Mouse (Mus musculus) macrophage (primary cell): ENCODE results near the gene Psapl1. TPM values are rescaled to one million over a fixed set of nuclear protein-coding genes. Genes with fewer than 3 reads are reported as not detected.

Source experiments
- H3K27ac ChIP-seq: fragments of 350-480 bp; formaldehyde crosslinking; 2 replicates; pipeline ENCODE4 v1.9.0; 2021
- H3K36me3 ChIP-seq: fragments of 350-480 bp; formaldehyde crosslinking; 2 replicates; pipeline ENCODE4 v1.9.0; 2021; ENCODE audit errors: inconsistent target
- H3K4me3 ChIP-seq: fragments of 350-480 bp; formaldehyde crosslinking; 2 replicates; pipeline ENCODE4 v1.9.0; 2021; ENCODE audit errors: inconsistent target
- H3K79me2 ChIP-seq: fragments of 350-480 bp; formaldehyde crosslinking; 2 replicates; pipeline ENCODE4 v1.9.0; 2021; ENCODE audit errors: inconsistent target
- WGBS: methylation state at CpG from one replicate; pipeline ENCODE4 v1.1.7; 2026; ENCODE audit warnings: inconsistent platforms; ENCODE audit not compliant: missing documents; 5-methylcytosine and 5-hydroxymethylcytosine counted together
- polyA plus RNA-seq: library from polyadenylated mRNA; stranded (reverse); fragments of 250-400 nt; gene quantifications from 3 replicates; pipeline ENCODE4 v1.2.4, GENCODE M21; 2018; ENCODE audit warnings: inconsistent platforms
- total RNA-seq, 78 experiments: library from RNA; depleted of rRNA; stranded (reverse); fragments of 250-400 nt; gene quantifications; 1 replicate in 9 of 78; 2 replicates in 24 of 78; 3 replicates in 43 of 78; 4 replicates in 2 of 78; pipeline ENCODE4 v1.2.4; 2018; ENCODE audit warnings: inconsistent platforms in 56 of 78

Gene Psapl1
- not detected for total RNA-seq (2018; cell fraction: chromatin; rRNA removed)
- total RNA-seq (2018; cell fraction: cytosol; rRNA removed), result not detected
- not detected for total RNA-seq (2018; cell fraction: nucleus; rRNA removed)
- not detected in 3 replicates for polyA plus RNA-seq

DNA sequence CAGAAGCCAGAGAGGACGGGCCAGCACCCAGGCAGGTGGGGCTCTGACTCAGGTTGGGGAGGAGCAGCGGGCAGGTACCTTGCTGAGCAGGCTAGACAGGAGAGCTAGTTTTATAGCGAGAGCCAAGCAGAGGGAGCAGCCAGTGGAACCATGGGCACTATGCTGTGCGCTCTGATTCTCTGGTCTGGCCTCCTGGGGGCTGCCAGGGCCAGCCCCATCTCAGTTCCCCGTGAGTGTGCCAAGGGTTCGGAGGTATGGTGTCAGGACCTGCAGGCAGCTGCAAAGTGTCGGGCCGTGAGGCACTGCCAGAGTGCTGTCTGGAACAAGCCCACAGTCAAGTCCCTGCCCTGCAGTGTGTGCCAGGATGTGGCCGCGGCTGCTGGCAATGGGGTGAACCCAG is at the start of gene Psapl1:
Gene Psapl1 (plus strand): TSS at position 106 of the 400 bp plus-strand sequence.
- Histone ChIP-seq H3K4me3 (no peak within 1 kb of the TSS), H3K36me3 (no peaks in the 10 kb centered on the region), H3K27ac (no peak within 1 kb of the TSS), H3K79me2 (no peaks in the 10 kb centered on the region)
- WGBS, result 95% methylated on average over 10 of the region's 10 CpGs

DNA sequence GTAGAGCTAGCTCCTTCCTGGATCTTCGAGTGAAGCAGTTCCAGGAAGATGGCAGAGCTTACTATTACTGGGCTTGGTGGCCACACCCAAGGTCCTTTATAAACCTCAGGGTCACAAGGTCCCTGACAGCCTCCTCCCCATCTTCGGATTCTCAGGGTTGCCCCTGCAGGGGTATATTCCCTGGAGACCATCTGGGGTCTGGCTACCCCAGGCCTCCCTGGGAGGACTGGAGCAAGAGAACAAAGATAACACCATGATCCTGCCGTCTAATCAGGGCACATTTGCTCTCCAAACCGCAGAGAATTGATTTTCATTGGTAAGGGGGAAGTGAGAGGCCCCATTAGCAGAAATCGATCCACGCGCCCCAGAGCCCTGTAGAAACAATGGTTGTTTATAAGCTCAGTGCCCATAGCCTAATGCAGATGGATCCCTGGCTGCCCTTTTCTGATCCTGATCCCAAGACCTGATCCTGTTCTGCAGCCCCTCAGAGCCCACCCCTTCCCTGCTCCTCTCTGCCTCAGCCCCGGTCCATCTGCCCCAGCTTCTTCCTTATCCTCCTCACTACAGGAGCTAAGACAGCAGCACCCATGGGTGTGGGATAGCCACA is 48.8 kb upstream of the Psapl1 start:
- no peak overlapping the region for H3K4me3 ChIP-seq
- no peaks in the 10 kb centered on the region for H3K36me3 ChIP-seq
- WGBS, result 68% methylated on average over 8 of the region's 8 CpGs
- H3K79me2 ChIP-seq, result no peaks in the 10 kb centered on the region
- no peak overlapping the region for H3K27ac ChIP-seq

DNA sequence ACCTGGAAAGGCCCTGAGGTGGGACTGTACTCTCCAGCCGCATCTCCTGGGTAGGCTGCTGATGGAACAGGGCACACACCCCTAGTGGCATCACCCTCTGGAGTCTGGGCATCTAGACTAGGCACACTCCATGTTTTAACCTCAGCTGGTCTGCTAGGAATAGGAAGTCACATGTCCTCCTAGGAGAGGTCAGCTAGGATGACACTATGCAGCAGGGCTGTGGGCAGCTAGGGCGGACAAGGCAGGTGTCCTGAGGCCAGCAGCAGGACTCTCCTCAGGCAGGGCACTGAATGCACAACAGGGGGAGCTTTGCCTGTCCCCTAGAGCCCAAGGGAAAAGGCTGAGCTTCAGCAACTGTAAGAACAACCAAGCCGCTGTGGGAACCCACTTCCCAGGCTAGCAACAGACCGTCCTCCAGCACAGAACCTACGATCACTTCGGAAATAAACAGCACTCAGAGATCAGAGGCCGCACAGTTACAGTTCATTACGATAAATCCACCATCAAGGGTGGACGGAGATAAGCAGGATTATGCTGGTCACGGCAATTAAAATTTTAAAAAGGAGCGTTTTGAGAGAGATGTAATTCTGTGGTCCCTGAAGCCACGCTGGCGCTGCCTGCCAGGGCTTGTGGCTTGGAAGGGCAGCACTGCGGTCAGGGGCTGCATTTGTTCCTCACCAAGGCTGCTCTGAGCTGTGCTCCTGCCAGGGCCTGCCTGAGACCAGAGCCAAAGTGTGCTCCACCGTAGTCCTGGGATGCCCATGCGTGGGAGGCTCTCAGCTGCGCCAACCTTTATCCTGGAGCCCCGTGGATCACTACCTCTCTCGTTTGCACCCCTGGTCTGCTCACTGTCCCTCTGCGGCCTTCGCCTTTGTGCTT is 38.2 kb upstream of the Psapl1 start:
- Histone ChIP-seq H3K27ac (no peak overlapping the region), H3K4me3 (no peak overlapping the region), H3K79me2 (no peaks in the 10 kb centered on the region), H3K36me3 (no peaks in the 10 kb centered on the region)
- WGBS, result 87% methylated on average over 21 of the region's 21 CpGs

DNA sequence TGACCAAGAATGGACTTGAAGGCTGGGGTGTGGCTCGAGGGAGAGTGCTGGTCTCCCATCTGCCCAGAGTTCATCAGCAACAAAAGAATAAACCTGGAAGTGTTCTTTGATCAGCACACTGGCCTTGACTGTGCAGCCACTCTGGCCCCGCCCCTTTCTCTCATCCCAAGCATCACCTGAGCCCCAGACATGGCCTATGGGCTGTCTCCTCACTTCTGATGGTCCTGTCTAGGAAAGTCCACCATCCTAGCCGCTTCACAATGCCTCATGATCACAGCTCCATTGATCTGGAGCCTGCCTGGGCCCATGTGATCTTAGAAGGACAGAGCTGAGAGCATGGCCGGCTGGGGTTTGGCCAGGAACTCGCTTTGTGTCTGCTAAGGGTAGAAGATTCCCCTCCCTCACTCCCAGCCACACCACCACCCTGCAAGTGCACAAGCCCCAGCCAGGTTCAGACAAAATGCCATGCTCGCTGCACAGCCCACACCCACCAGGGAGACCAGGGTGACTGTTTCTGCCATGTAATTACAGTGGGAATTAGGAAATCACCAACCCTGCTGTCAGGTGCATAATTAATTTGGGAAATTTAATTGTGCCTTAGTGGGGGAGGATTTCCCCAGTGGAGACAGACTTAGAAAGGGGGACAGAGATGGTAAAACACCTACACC is 37.3 kb upstream of the Psapl1 start:
- Histone ChIP-seq H3K79me2 (no peaks in the 10 kb centered on the region), H3K36me3 (no peaks in the 10 kb centered on the region), H3K4me3 (no peak overlapping the region), H3K27ac (no peak overlapping the region)
- 79% methylated on average over 6 of the region's 6 CpGs for WGBS

DNA sequence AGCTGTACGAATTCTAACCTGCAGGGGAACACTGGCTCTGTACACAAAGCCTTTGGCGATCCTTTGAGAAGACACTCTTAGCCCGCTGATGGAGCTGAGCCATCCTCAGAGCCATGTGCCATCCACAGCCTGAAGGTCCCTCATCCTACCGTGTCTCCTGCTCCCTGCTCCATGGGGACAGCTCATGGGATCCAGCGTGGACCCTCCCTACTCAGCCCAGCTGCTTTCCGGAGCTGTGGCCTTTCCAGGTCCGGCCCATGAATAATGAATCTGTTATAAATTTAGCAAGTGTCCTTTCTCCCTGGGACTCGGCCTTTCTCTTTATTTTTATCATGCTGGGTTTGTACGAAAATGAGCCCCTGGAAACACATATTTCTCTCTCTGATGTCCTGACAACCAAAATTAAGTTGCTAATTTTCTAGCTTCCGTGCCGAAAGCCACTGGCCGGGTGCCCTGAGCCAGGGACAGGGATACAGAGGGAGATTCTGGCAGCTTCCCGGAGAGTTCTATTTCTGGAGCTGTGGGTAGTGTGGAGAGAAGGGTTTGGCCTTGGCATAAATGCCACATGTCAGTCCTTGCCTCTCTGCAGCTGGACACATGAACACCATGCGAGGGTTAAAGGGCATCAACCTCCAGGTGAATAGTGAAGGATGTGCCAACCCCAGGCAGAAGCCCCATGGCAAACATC is 34.7 kb upstream of the Psapl1 start:
- no peak overlapping the region for H3K4me3 ChIP-seq

DNA sequence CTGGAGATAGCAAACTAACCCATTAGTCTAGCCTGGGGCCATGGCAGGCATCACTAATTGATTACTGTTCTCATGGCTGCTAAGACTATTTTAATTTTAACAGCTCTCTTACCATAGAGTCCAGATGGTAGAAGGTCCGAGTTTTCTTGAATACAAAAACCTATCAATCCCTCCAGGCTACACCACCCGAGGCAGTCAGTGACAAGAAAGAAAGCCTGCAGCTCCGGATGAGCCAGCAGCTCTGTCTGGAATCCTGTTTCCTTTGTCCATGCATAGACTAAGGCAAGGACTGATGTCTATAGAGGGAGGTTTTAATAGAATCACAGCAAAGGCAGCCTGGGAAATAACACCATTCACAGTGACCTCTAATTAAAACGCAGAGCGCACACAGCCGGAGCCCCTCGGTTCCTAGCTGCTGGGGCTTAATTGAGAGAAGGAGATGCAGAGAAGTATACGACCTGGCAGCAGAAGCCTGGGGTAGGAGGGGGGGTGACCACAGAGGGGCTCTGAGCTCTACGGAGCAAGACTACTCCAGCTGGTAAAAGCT is 29.2 kb upstream of the Psapl1 start:
- Histone ChIP-seq H3K36me3 (no peaks in the 10 kb centered on the region), H3K27ac (no peak overlapping the region), H3K79me2 (no peaks in the 10 kb centered on the region), H3K4me3 (no peak overlapping the region)
- 92% methylated on average over 9 of the region's 9 CpGs for WGBS

More for the DNA sequence above, 34.7 kb upstream of the Psapl1 start:
- H3K36me3 ChIP-seq, result no peaks in the 10 kb centered on the region
- WGBS, result 91% methylated on average over 14 of the region's 14 CpGs
- H3K79me2 ChIP-seq, result no peaks in the 10 kb centered on the region
- H3K27ac ChIP-seq, result no peak overlapping the region

DNA sequence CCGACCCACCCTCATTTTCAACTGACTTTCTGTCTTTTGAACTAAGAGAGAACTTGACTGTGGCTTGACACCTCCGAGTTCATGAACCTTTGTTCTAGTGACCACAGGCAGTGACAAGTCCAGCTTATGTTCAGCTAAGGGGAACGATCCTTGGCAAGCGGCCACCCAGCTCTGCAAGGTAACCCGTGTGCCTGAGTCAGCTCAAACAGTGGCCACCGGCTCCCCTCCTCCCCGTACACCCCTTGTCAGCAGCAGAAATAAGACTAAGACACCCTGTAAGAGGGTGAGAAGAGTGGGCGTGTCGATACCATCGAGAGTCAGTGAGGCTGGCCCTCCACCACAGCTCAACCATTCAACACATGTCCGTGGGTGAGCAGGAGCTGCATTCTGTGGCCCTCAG is 27.4 kb upstream of the Psapl1 start:
- Histone ChIP-seq H3K4me3 (no peak overlapping the region), H3K79me2 (no peaks in the 10 kb centered on the region), H3K36me3 (no peaks in the 10 kb centered on the region), H3K27ac (no peak overlapping the region)
- WGBS, result 71% methylated on average over 11 of the region's 11 CpGs

DNA sequence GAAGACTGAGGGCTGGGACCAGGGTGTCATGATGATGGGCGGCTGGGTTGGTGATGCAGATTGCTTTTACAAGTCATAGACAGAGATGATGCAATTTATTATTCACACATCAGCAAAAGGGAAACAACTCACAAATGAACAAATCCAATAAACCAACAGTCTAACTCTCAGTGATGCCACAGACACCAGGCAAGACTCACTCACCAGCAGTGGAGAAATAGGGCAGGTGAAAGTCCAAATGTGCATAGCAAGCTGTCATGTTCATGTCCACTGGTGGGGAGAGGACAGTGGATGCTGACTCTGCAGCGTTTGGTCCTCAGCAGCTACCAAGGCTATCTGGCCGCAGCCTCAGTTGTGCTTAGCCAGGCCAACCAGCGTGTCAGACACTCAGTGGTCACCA is 26.9 kb upstream of the Psapl1 start:
- Histone ChIP-seq H3K79me2 (no peaks in the 10 kb centered on the region), H3K27ac (no peak overlapping the region), H3K36me3 (no peaks in the 10 kb centered on the region), H3K4me3 (no peak overlapping the region)
- WGBS, result 94% methylated on average over 4 of the region's 4 CpGs

DNA sequence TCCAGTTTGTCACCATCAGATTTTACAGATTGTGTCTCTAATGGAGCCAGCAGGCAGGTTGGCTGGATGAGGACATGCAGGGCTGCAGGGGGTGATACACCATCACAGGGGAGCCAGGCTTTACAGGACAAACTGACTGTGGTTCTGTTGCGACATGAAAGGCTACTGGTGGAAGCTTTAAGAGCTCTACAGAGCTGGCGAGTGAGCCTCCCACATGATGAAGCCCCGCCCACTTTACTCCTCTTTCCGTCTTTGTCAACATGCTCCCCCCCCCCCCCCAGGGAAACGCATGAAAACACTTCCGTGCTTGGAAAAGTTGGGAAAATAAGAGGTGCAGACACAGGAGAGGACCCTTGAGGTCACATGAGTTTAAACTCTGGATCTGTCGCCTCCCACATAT is 25.6 kb upstream of the Psapl1 start:
- Histone ChIP-seq H3K4me3 (no peak overlapping the region), H3K36me3 (no peaks in the 10 kb centered on the region), H3K27ac (no peak overlapping the region), H3K79me2 (no peaks in the 10 kb centered on the region)
- 70% methylated on average over 7 of the region's 7 CpGs for WGBS

DNA sequence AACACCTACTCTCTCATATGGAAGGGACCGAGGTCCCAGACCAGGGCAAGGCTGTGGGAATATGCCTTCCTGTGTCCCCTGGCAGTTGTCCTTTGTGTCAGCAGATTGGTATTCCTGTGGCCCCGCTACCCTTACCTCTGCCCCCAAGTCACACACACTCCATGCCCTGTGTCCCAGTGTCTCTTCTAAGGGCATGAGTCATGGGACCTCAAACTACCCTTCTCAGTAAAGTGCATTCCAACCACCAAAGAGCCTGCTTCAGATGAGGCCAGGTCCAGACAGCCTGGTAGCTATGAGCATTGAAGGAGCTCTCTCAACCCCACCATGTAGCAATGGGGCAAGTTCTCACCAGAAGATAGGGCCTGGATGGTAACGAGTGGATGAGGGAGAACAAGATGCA is 25.0 kb upstream of the Psapl1 start:
- 95% methylated on average over 3 of the region's 3 CpGs for WGBS
- no peaks in the 10 kb centered on the region for H3K79me2 ChIP-seq
- H3K4me3 ChIP-seq, result no peak overlapping the region
- H3K27ac ChIP-seq, result no peak overlapping the region
- H3K36me3 ChIP-seq, result no peaks in the 10 kb centered on the region

DNA sequence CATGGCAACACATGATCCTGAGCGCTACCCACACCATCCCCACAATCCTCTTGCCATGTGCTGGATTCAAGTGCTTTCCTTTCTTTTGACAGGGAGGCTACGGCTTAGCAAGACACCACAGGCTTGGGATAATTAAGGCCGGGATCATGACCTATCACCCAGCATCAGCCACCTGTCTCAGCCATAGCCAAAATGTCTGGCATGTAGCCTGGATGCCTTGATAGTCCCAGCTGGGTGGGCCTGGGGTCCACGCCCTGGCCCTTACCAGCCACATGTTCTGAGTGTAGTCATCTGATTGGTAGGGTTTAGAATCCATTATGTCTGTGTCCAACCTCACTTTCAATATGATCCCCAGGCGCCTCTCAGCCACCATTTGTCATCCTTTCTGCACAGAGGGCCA is 24.1 kb upstream of the Psapl1 start:
- H3K27ac ChIP-seq, result no peak overlapping the region
- no peak overlapping the region for H3K4me3 ChIP-seq
- no peaks in the 10 kb centered on the region for H3K79me2 ChIP-seq
- 89% methylated on average over 5 of the region's 5 CpGs for WGBS
- no peaks in the 10 kb centered on the region for H3K36me3 ChIP-seq

DNA sequence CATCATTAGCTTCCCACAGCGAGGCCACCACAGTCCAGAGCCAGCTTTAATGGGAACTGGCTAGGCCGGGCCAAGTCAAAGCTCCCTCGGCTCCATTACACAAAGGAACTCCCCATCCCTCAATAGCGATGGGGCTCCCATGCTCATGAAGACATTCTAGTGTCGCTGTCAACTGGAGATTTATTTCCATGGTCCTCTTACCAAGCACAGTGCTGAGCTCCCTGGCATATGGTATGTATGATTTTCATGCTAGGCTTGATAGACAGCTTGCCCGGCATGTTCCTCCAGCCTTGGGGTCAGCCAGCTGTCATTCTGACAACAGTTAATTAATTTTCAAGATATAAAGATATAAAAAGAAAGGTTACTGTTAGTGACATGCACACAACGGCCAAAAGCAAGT is 21.5 kb upstream of the Psapl1 start:
- Histone ChIP-seq H3K27ac (no peak overlapping the region), H3K79me2 (no peaks in the 10 kb centered on the region), H3K4me3 (no peak overlapping the region), H3K36me3 (no peaks in the 10 kb centered on the region)
- WGBS, result 92% methylated on average over 7 of the region's 7 CpGs

DNA sequence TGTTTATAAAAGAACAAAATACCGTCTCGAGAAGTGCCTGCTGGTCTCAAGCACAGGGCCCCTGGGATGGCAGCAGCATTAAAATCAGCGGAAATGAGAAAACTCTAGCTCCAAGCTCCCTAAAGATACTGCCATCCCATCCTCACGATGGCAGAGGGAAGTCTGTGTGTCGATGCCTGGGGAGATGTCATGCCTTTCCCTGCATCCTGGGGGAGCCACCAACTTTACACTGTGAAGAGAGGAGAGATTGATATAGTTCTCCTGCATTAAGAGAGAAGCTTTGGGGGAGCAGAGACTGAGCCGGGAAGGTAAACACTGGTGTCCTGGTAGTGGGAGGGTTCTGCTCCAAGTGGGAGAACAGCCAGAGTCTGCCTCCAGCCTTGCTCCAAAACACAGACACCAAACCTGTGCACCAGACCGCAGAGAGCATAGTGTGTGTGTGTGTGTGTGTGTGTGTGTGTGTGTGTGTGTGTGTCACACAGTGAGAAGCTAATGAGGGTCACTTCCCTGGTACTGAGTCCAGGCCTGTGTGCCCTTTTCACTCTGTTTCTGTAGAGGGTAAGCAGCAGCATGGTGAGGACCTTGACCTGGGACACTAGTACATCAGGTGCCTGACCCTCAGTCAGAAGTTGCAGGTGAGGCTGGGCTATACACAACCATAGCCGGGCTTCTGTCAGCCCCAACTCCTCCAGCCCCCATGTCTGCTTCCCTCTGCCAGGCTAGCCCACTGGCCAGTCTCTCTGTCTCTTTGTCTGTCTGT is 17.3 kb upstream of the Psapl1 start:
- 83% methylated on average over 8 of the region's 8 CpGs for WGBS
- no peak overlapping the region for H3K4me3 ChIP-seq
- H3K27ac ChIP-seq, result no peak overlapping the region
- H3K79me2 ChIP-seq, result no peaks in the 10 kb centered on the region
- H3K36me3 ChIP-seq, result no peaks in the 10 kb centered on the region

DNA sequence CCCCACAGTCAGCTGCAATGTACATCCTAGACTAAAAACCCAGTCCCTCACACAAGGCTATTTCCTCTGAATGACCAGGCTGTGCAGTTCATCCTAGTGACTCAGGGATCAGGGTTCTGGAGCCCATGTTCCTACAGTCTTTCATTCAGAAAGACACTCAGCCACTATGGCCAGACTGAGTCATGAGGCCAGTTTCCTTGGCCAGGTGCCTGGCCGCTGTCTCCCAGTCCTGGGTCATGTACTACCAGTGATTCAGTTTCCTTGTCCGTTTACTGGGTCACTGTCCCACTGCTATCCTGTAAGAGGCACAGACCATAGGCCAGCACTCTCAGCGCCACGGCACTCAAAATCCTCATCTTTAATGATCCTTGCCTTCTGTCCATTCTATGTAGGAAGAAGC is 15.5 kb upstream of the Psapl1 start:
- H3K79me2 ChIP-seq, result no peaks in the 10 kb centered on the region
- no peaks in the 10 kb centered on the region for H3K36me3 ChIP-seq
- no peak overlapping the region for H3K27ac ChIP-seq
- no peak overlapping the region for H3K4me3 ChIP-seq
- WGBS, result 81% methylated on average over 4 of the region's 4 CpGs
